ENCODE assay signal across 10 mouse cellular contexts in genomic region chr1:134704396-134705306, GRCm38 (mm10). TPM values are rescaled to one million over a fixed set of nuclear protein-coding genes. Genes with fewer than 3 reads are reported as not detected.
DNase-seq lines count a peak whose midpoint lies in the region; ATAC-seq and TF ChIP-seq lines count a peak whose summit lies in the region.
"Had no signal": no experiment of that assay in that cellular context is flagged by ENCODE, and none has a peak within 500 bp of the region (broad histone marks: within the 10 kb centered on the region; RNA-seq: fewer than 3 reads in every experiment).

No protein-coding gene starts in this region.

- peak; percentile 37 to 62 for DNase-seq in adrenal gland, adult (ENCODE audit: inconsistent age in 2 of 2, low spot score in 1 of 2)
- DNase-seq in adrenal gland, adult 2 months, result no peak
- peak in 1 of 2 experiments; percentile 33 for DNase-seq in left cerebral cortex, adult 2 months (ENCODE audit: extremely low spot score in 1 of 2, low spot score in 2 of 2)
- no peak for DNase-seq in left cerebral cortex, adult 8-10 months (ENCODE audit: low spot score in 2 of 2)
- peak; percentile 78 for DNase-seq in cerebellum, adult 9-10 months
- DNase-seq in hindbrain, embryonic 14.5 days (ENCODE audit: low spot score), result peak; percentile 50
- peak; percentile 61 for DNase-seq in thymus, postnatal 14 days

- H3K27ac ChIP-seq in left cerebral cortex, adult 2 months, result peak overlapping the region; percentile 32
- H3K27ac ChIP-seq in hindbrain, embryonic 14.5 days, result no peak overlapping the region
- H3K27ac ChIP-seq: lung, embryonic 15.5 days had no signal

- TF ChIP-seq CTCF in left cerebral cortex, adult 2 months (IDR thresholded peaks at IDR 0.05), result peak; percentile 75

- no peak for ATAC-seq in hindbrain, embryonic 14.5 days (ENCODE audit: low FRiP score)
- peak; percentile 49; the same call in 1 of the 2 replicates for ATAC-seq in megakaryocyte progenitor cell, adult 5-6 weeks (replicated peaks; ENCODE audit: poor library complexity)

- no peak overlapping the region for H3K4me3 ChIP-seq in left cerebral cortex, adult 2 months
- no peak overlapping the region for H3K4me3 ChIP-seq in hindbrain, embryonic 14.5 days (replicated peaks; ENCODE audit: low read length)
- H3K4me3 ChIP-seq: lung, embryonic 15.5 days had no signal

- intact Hi-C loops in left cerebral cortex, adult 2 months (cut with DNase I), result loop anchor here (5.0 kb wide), 1 partner anchor 67 kb away; no protein-coding TSS in a partner anchor

- no peak overlapping the region for H3K4me2 ChIP-seq in hindbrain, embryonic 14.5 days (replicated peaks)
- H3K4me2 ChIP-seq: lung, embryonic 15.5 days had no signal

- H3K9ac ChIP-seq in hindbrain, embryonic 14.5 days, result no peak overlapping the region
- H3K9ac ChIP-seq: lung, embryonic 15.5 days had no signal

- no peaks in the 10 kb centered on the region for H3K9me3 ChIP-seq in hindbrain, embryonic 14.5 days (ENCODE audit: control insufficient read depth, low read length)
- H3K9me3 ChIP-seq: lung, embryonic 15.5 days had no signal

- no peaks in the 10 kb centered on the region for H3K36me3 ChIP-seq in hindbrain, embryonic 14.5 days (replicated peaks; ENCODE audit: control insufficient read depth, insufficient read depth)
- H3K36me3 ChIP-seq: lung, embryonic 15.5 days had no signal

- WGBS in hindbrain, embryonic 14.5 days, result 34% methylated on average over 22 of the region's 22 CpGs

- H3K27me3 ChIP-seq in hindbrain, embryonic 14.5 days (ENCODE audit: control insufficient read depth, insufficient read depth, low read length), result peaks cover 5% of the 10 kb centered on the region; the same call in 1 of the 2 replicates

- H3K4me1 ChIP-seq in hindbrain, embryonic 14.5 days (replicated peaks; ENCODE audit: control insufficient read depth, insufficient read depth, low read length), result peaks cover 11% of the 10 kb centered on the region; the same call in 1 of the 2 replicates

RNA-seq across cellular contexts. Expression of gene Syt2, which starts 58.2 kb away (rescaled TPM):
- total RNA-seq in adrenal gland, adult 2 months (2021), result under 1 TPM; 0.06 to 0.17 TPM
- 0.01 and 0.55 TPM in 2 replicates for polyA plus RNA-seq in adrenal gland, adult 2 months (2012; rRNA removed)
- 10 to 100 TPM; 57.7 to 62.5 TPM for total RNA-seq in left cerebral cortex, adult 2 months (2021)
- 10 to 100 TPM; 60.7 to 89.7 (median 76.4) TPM for total RNA-seq in left cerebral cortex, adult 8-10 months (2022)
- polyA plus RNA-seq in hindbrain, embryonic 14.5 days (2014; fragmentation: Nextera tagmentation; extraction: Ambion mirVana), result 10.1 and 10.5 TPM in 2 replicates
- 0.05 and 0.10 TPM in 2 replicates for total RNA-seq in megakaryocyte progenitor cell, adult 5-6 weeks (2015)
- total RNA-seq in megakaryocyte progenitor cell, adult 5-6 weeks (2017), result not detected in 2 replicates
- total RNA-seq: heart, adult 18-20 months had no signal

Comparison
In these comparisons a context has a peak if more than half of its experiments do, and no peak if none do; other contexts are left out.
1. DNase-seq: peak in adrenal gland, adult (2 of 2), cerebellum, adult 9-10 months (single experiment), hindbrain, embryonic 14.5 days (single experiment) and thymus, postnatal 14 days (single experiment); none in adrenal gland, adult 2 months (single experiment) and left cerebral cortex, adult 8-10 months (0 of 2).
2. RNA of gene Syt2, which starts 58.2 kb away (total RNA-seq): 60.7 to 89.7 TPM in left cerebral cortex, adult 8-10 months and 57.7 to 62.5 TPM in left cerebral cortex, adult 2 months; 0.06 to 0.17 TPM in adrenal gland, adult 2 months and 0.05 to 0.10 TPM in megakaryocyte progenitor cell, adult 5-6 weeks; every median in the first group is over 10 times any median in the second.